Mouse (Mus musculus) MEL (cell line): ENCODE measurements around the gene Lamtor5. TPM values are rescaled to one million over a fixed set of nuclear protein-coding genes. Genes with fewer than 3 reads are reported as not detected.
A peak's percentile ranks its signal among the peaks of the same experiment; 100 is the strongest.
"Not testable (repeated sequence)": the region's sequence is repeated elsewhere in the genome, so short reads cannot be mapped to it uniquely, and the experiment has no call there.

Experiments
- DNase-seq: peaks from one replicate; pipeline ENCODE4 v3.0.0; 2011; ENCODE audit warnings: low read depth, low spot score
- H3K27ac ChIP-seq: 2 replicates; pipeline ENCODE4 v1.5.1; 2012; ENCODE audit warnings: low read depth, mild to moderate bottlenecking, control low read depth, low read length, moderate library complexity; ENCODE audit not compliant: control insufficient read depth
- H3K27me3 ChIP-seq, 2 experiments: fragments of 150-350 bp in 1 of 2; sonication (generic) in 1 of 2; 2 replicates each; pipeline ENCODE4 v1.6.1; 2012; ENCODE audit warnings: low read length in 2 of 2, mild to moderate bottlenecking in 2 of 2, improper control_type of control experiment in 1 of 2, moderate library complexity in 1 of 2; ENCODE audit not compliant: insufficient read depth in 2 of 2, control insufficient read depth in 1 of 2
- H3K36me3 ChIP-seq, 2 experiments: 2 replicates each; pipeline ENCODE4 v1.6.1; 2012 to 2014; ENCODE audit warnings: low read length in 2 of 2, improper control_type of control experiment in 1 of 2, inconsistent platforms in 1 of 2, mild to moderate bottlenecking in 1 of 2; ENCODE audit not compliant: insufficient read depth in 2 of 2, control insufficient read depth in 1 of 2
- H3K4me1 ChIP-seq, 2 experiments: fragments of 150-350 bp in 1 of 2; sonication (generic) in 1 of 2; 2 replicates each; pipeline ENCODE4 v1.6.1; 2012; ENCODE audit warnings: low read length in 2 of 2, improper control_type of control experiment in 1 of 2, mild to moderate bottlenecking in 1 of 2; ENCODE audit not compliant: insufficient read depth in 2 of 2, control insufficient read depth in 1 of 2
- H3K4me3 ChIP-seq, 2 experiments: fragments of 150-350 bp in 1 of 2; sonication (generic) in 1 of 2; 2 replicates each; pipeline ENCODE4 v1.5.1; 2012; ENCODE audit warnings: low read depth in 2 of 2, low read length in 2 of 2, mild to moderate bottlenecking in 2 of 2, moderate library complexity in 2 of 2, control low read depth in 1 of 2, improper control_type of control experiment in 1 of 2; ENCODE audit not compliant: control insufficient read depth in 1 of 2, insufficient read depth in 1 of 2
- H3K79me2 ChIP-seq: 2 replicates; pipeline ENCODE4 v1.6.1; 2012; ENCODE audit warnings: mild to moderate bottlenecking, low read length, moderate library complexity; ENCODE audit not compliant: control insufficient read depth, poor library complexity, insufficient read depth
- H3K9ac ChIP-seq: 2 replicates; pipeline ENCODE4 v1.6.1; 2012; ENCODE audit warnings: low read depth, mild to moderate bottlenecking, control low read depth, low read length, moderate library complexity; ENCODE audit not compliant: control insufficient read depth, poor library complexity, severe bottlenecking
- H3K9me3 ChIP-seq: fragments of 150-350 bp; sonication (generic); replicated peaks from 2 replicates; pipeline ENCODE4 v1.6.1; 2012; ENCODE audit warnings: mild to moderate bottlenecking, low read length, improper control_type of control experiment, moderate library complexity; ENCODE audit not compliant: insufficient read depth
- BHLHE40 ChIP-seq: IDR thresholded peaks from 2 replicates; pipeline ENCODE4 v1.6.1; 2012; ENCODE audit warnings: low read depth, mild to moderate bottlenecking, inconsistent platforms, low read length, improper control_type of control experiment, borderline replicate concordance
- CTCF ChIP-seq, 3 experiments: IDR thresholded peaks in 2 of 3; conservative IDR thresholded peaks in 1 of 3; 2 replicates each; pipeline ENCODE4 v1.5.1; 2011 to 2012; ENCODE audit warnings: low read length in 3 of 3, low read depth in 2 of 3, mild to moderate bottlenecking in 2 of 3, improper control_type of control experiment in 1 of 3, inconsistent platforms in 1 of 3, mixed read lengths in 1 of 3, moderate library complexity in 1 of 3; ENCODE audit not compliant: control insufficient read depth in 1 of 3, insufficient read depth in 1 of 3, poor library complexity in 1 of 3, severe bottlenecking in 1 of 3
- E2F4 ChIP-seq: IDR thresholded peaks from 2 replicates; pipeline ENCODE4 v1.6.1; 2011; ENCODE audit warnings: low read depth, low read length, improper control_type of control experiment, borderline replicate concordance
- ELF1 ChIP-seq: IDR thresholded peaks from 2 replicates; pipeline ENCODE4 v1.6.1; 2014; ENCODE audit warnings: low read depth, mild to moderate bottlenecking, inconsistent platforms, low read length, improper control_type of control experiment, moderate library complexity
- EP300 ChIP-seq, 2 experiments: IDR thresholded peaks; 2 replicates each; pipeline ENCODE4 v1.6.1; 2011; ENCODE audit warnings: improper control_type of control experiment in 2 of 2, low read length in 2 of 2, low read depth in 1 of 2, mild to moderate bottlenecking in 1 of 2
- GABPA ChIP-seq: IDR thresholded peaks from 2 replicates; pipeline ENCODE4 v1.6.1; 2012; ENCODE audit warnings: low read depth, mild to moderate bottlenecking, inconsistent platforms, low read length, improper control_type of control experiment, moderate library complexity
- GATA1 ChIP-seq: IDR thresholded peaks from 2 replicates; pipeline ENCODE4 v1.6.1; 2011; ENCODE audit warnings: low read depth, low read length, improper control_type of control experiment
- HCFC1 ChIP-seq: IDR thresholded peaks from 2 replicates; pipeline ENCODE4 v1.6.1; 2012; ENCODE audit warnings: low read depth, mild to moderate bottlenecking, inconsistent platforms, low read length, improper control_type of control experiment, moderate library complexity
- JUND ChIP-seq: IDR thresholded peaks from 2 replicates; pipeline ENCODE4 v1.6.1; 2011; ENCODE audit warnings: low read depth, mild to moderate bottlenecking, improper control_type of control experiment, low read length
- MYB ChIP-seq: IDR thresholded peaks from 2 replicates; pipeline ENCODE4 v1.6.1; 2011; ENCODE audit warnings: mild to moderate bottlenecking, low read depth, low read length, improper control_type of control experiment
- NRF1 ChIP-seq: IDR thresholded peaks from 2 replicates; pipeline ENCODE4 v1.6.1; 2014; ENCODE audit warnings: low read depth, mild to moderate bottlenecking, inconsistent platforms, low read length, improper control_type of control experiment, moderate library complexity; ENCODE audit not compliant: poor library complexity, insufficient read depth, severe bottlenecking
- POLR2A ChIP-seq, 2 experiments: IDR thresholded peaks; 2 replicates each; pipeline ENCODE4 v1.6.1; 2011 to 2012; ENCODE audit warnings: low read length in 2 of 2, mild to moderate bottlenecking in 2 of 2, control low read depth in 1 of 2, improper control_type of control experiment in 1 of 2, low read depth in 1 of 2, moderate library complexity in 1 of 2; ENCODE audit not compliant: control insufficient read depth in 1 of 2, insufficient read depth in 1 of 2, poor library complexity in 1 of 2
- POLR2AphosphoS2 ChIP-seq: IDR thresholded peaks from 2 replicates; pipeline ENCODE4 v1.6.1; 2011; ENCODE audit warnings: low read length, improper control_type of control experiment
- SIN3A ChIP-seq: IDR thresholded peaks from 2 replicates; pipeline ENCODE4 v1.6.1; 2012; ENCODE audit warnings: low read length, improper control_type of control experiment, inconsistent platforms
- SMC3 ChIP-seq: IDR thresholded peaks from 2 replicates; pipeline ENCODE4 v1.6.1; 2011; ENCODE audit warnings: low read depth, low read length, improper control_type of control experiment
- TAL1 ChIP-seq: IDR thresholded peaks from 2 replicates; pipeline ENCODE4 v1.6.1; 2012; ENCODE audit warnings: mild to moderate bottlenecking, inconsistent platforms, low read length, moderate library complexity, mixed read lengths
- TCF12 ChIP-seq: IDR thresholded peaks from 2 replicates; pipeline ENCODE4 v1.6.1; 2014; ENCODE audit warnings: low read depth, mild to moderate bottlenecking, inconsistent platforms, low read length, improper control_type of control experiment, moderate library complexity
- UBTF ChIP-seq: IDR thresholded peaks from 2 replicates; pipeline ENCODE4 v1.6.1; 2012; ENCODE audit warnings: low read depth, mild to moderate bottlenecking, inconsistent platforms, low read length, improper control_type of control experiment, moderate library complexity, borderline replicate concordance; ENCODE audit not compliant: insufficient read depth
- ZC3H11A ChIP-seq: IDR thresholded peaks from 2 replicates; pipeline ENCODE4 v1.6.1; 2012; ENCODE audit warnings: low read depth, mild to moderate bottlenecking, inconsistent platforms, low read length, improper control_type of control experiment
- ZKSCAN1 ChIP-seq: IDR thresholded peaks from 2 replicates; pipeline ENCODE4 v1.6.1; 2012; ENCODE audit warnings: low read depth, mild to moderate bottlenecking, inconsistent platforms, low read length, improper control_type of control experiment, moderate library complexity
- polyA plus RNA-seq, 2 experiments: library from polyadenylated mRNA; stranded (reverse) in 1 of 2; unstranded in 1 of 2; fragments of >175 nt in 1 of 2; fragments of >200 nt in 1 of 2; gene quantifications; 2 replicates each; pipeline versions ENCODE4 v1.2.1 to v1.2.4; 2012; ENCODE audit warnings: low replicate concordance in 2 of 2, low read depth in 1 of 2; ENCODE audit not compliant: insufficient read length in 2 of 2, insufficient read depth in 1 of 2, missing spikeins in 1 of 2
- total RNA-seq: library from RNA; depleted of rRNA; stranded (reverse); fragments of 300-350 nt; gene quantifications from 2 replicates; pipeline ENCODE4 v1.2.3, GENCODE M21; 2012

Gene Lamtor5
- total and polyA plus RNA-seq, 3 experiments = 104 to 170 (median 129) TPM

GRCm38 (mm10) chr3:107295672-107296360 lies 17.2 kb downstream of the Lamtor5 start:
- no peak for TF ChIP-seq ZKSCAN1
- peak; percentile 72 for TF ChIP-seq GATA1
- peak; percentile 54; the same call in 1 of the 2 replicates for TF ChIP-seq TCF12
- TF ChIP-seq SMC3 = no peak
- no peak for TF ChIP-seq ZC3H11A
- TF ChIP-seq E2F4 = no peak
- no peak for TF ChIP-seq UBTF
- 0 out of 2 replicates have a peak, but pooled peaks have one; percentile 30 for TF ChIP-seq ELF1
- TF ChIP-seq EP300 (IDR thresholded peaks at IDR 0.05; ENCODE audit: low read depth in 1 of 2, low read length in 2 of 2) = peak; percentile 32 to 66; a peak in 3 of 4 replicates
- no peak for TF ChIP-seq GABPA
- no peak for TF ChIP-seq SIN3A
- TF ChIP-seq, all 39 proteins: peak for 4
- H3K4me3 ChIP-seq = no peak overlapping the region
- H3K9ac ChIP-seq = no peak overlapping the region
- no peaks in the 10 kb centered on the region for H3K79me2 ChIP-seq
- peak; percentile 21 for DNase-seq
- H3K4me1 ChIP-seq = peaks cover 2 to 7% of the 10 kb centered on the region in 2 experiments; a peak in 3 of 4 replicates
- no peaks in the 10 kb centered on the region for H3K9me3 ChIP-seq
- peaks cover 0 to 13% of the 10 kb centered on the region in 2 experiments; a peak in 2 of 4 replicates for H3K36me3 ChIP-seq
- H3K27me3 ChIP-seq = no peaks in the 10 kb centered on the region
- no peak overlapping the region for H3K27ac ChIP-seq

- H3K9ac ChIP-seq, H3K4me3 ChIP-seq, H3K79me2 ChIP-seq, H3K27me3 ChIP-seq, DNase-seq, H3K27ac ChIP-seq, H3K9me3 ChIP-seq, H3K4me1 ChIP-seq: not testable (repeated sequence)
- H3K36me3 ChIP-seq = peaks cover 0 to 13% of the 10 kb centered on the region in 2 experiments; a peak in 2 of 4 replicates
- peak in 1 of 3 experiments; percentile 12; a peak in 1 of 6 replicates for TF ChIP-seq CTCF (IDR thresholded peaks at IDR 0.05 in 2 of 3, conservative IDR thresholded peaks at IDR 0.05 in 1 of 3; ENCODE audit: control insufficient read depth in 1 of 3, insufficient read depth in 1 of 3, low read depth in 2 of 3, low read length in 3 of 3, poor library complexity in 1 of 3, severe bottlenecking in 1 of 3)
Measured at GRCm38 (mm10) chr3:107296917-107297316, 18.3 kb downstream of the Lamtor5 start.

GRCm38 (mm10) chr3:107317338-107317737 lies 38.7 kb downstream of the Lamtor5 start:
- Histone ChIP-seq H3K79me2 (peaks cover 64% of the 10 kb centered on the region), H3K36me3 (peaks cover 21 to 27% of the 10 kb centered on the region in 2 experiments), H3K4me3 (no peak overlapping the region), H3K9ac (no peak overlapping the region), H3K9me3 (no peaks in the 10 kb centered on the region), H3K27me3 (no peaks in the 10 kb centered on the region), H3K27ac (no peak overlapping the region), H3K4me1 (peaks cover 0 to 2% of the 10 kb centered on the region in 2 experiments; a peak in 2 of 4 replicates)
- no peak for DNase-seq
- TF ChIP-seq BHLHE40 (no peak), UBTF (no peak), ELF1 (no peak), NRF1 (no peak), POLR2AphosphoS2 (no peak), MYB (no peak), ZC3H11A (no peak), SIN3A (no peak), POLR2A (IDR thresholded peaks at IDR 0.05; ENCODE audit: control insufficient read depth in 1 of 2, insufficient read depth in 1 of 2, low read depth in 1 of 2, low read length in 2 of 2, poor library complexity in 1 of 2) (no peak; a peak in 1 of 4 replicates), TAL1 (no peak), HCFC1 (no peak), JUND (no peak)
